ENCODE assay signal across 8 mouse cellular contexts in the genomic region with DNA sequence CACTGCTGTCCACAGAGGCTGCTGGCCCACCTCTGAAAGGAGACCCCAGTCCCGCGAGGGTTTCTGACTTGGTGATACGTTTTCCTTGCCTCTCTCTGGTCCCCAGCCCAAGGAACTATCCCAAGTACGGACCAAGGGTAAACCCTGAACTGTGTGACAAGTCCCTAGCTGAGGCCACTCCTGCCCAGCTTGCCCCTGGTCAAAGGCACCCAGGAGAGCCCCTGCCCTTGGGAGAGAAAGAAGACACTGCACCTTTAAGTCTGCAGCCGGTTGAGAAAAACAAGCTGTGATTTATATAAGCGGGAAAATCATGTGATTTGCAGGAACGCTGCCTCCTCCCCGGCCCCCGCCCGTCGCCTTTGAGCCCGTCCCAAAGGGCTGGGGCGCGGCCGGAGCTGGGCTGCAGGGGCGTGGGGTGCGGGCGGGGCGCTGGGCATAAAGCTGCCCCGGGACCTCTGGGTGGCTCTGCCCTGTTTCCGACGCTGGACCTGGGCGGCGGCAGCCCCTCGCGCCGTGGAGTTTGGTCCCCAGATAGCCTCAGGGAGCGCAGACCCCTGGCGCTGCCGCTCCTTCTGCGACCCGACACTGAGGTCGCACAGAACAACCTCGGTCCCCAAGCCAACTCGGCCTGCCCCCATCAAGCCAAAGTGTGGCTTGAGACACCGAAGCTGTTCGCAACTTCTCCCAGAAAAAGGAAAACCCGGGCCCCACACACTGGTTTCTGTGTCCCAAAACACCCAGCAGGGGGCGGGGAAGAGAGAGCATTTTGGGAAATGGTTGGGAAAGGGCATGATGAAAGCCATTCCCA. TPM values are rescaled to one million over a fixed set of nuclear protein-coding genes. Genes with fewer than 3 reads are reported as not detected.
A peak's percentile ranks its signal among the peaks of the same experiment; 100 is the strongest.
DNase-seq lines count a peak whose midpoint lies in the region; ATAC-seq and TF ChIP-seq lines count a peak whose summit lies in the region.

No protein-coding gene starts in this region.

- no peak for ATAC-seq in erythroblast, adult 5-6 weeks (replicated peaks; ENCODE audit: low FRiP score, poor library complexity, severe bottlenecking)
- peak; percentile 88 for ATAC-seq in intestine, postnatal 0 days
- ATAC-seq in megakaryocyte-erythroid progenitor cell, adult 5-6 weeks (replicated peaks; ENCODE audit: low FRiP score, low TSS enrichment, poor library complexity, severe bottlenecking) = 0 out of 2 replicates have a peak, but pooled peaks have one; percentile 36

- TF ChIP-seq POLR2A in small intestine, adult 2 months (IDR thresholded peaks at IDR 0.05; ENCODE audit: low read depth, low read length) = peak; percentile 53; the same call in 1 of the 2 replicates

- peak overlapping the region; percentile 86 for H3K4me2 ChIP-seq in intestine, postnatal 0 days (replicated peaks; ENCODE audit: low read depth)

- H3K4me3 ChIP-seq in erythroblast, embryonic 14.5 days (replicated peaks) = peak overlapping the region; percentile 44
- H3K4me3 ChIP-seq in intestine, postnatal 0 days (ENCODE audit: low read depth, low read length) = peak overlapping the region; percentile 46
- peak overlapping the region; percentile 70 for H3K4me3 ChIP-seq in small intestine, adult 2 months (ENCODE audit: low read depth, low read length)

- peak; percentile 91 for DNase-seq in embryo, embryonic 10.5 days (ENCODE audit: low spot score)
- DNase-seq in gastrocnemius, postnatal 36 days = peak; percentile 78 to 89
- peak; percentile 79 for DNase-seq in left cerebral cortex, postnatal 36 days (ENCODE audit: low spot score in 2 of 2)

- H3K27me3 ChIP-seq in erythroblast, embryonic 14.5 days (ENCODE audit: control insufficient read depth) = peaks cover 47% of the 10 kb centered on the region
- no peaks in the 10 kb centered on the region for H3K27me3 ChIP-seq in intestine, postnatal 0 days (replicated peaks; ENCODE audit: control insufficient read depth, insufficient read depth, low read length)
- no peaks in the 10 kb centered on the region for H3K27me3 ChIP-seq in small intestine, adult 2 months (ENCODE audit: control insufficient read depth, insufficient read depth, low read length)

- H3K36me3 ChIP-seq in erythroblast, embryonic 14.5 days (ENCODE audit: control insufficient read depth) = no peaks in the 10 kb centered on the region
- H3K36me3 ChIP-seq in intestine, postnatal 0 days (ENCODE audit: control insufficient read depth, insufficient read depth) = no peaks in the 10 kb centered on the region
- no peaks in the 10 kb centered on the region for H3K36me3 ChIP-seq in small intestine, adult 2 months (ENCODE audit: control insufficient read depth, insufficient read depth, low read length)

- H3K4me1 ChIP-seq in erythroblast, embryonic 14.5 days (ENCODE audit: control insufficient read depth) = no peaks in the 10 kb centered on the region; the same call in 1 of the 2 replicates
- H3K4me1 ChIP-seq in intestine, postnatal 0 days (replicated peaks; ENCODE audit: control insufficient read depth, insufficient read depth, low read length) = peaks cover 24% of the 10 kb centered on the region
- peaks cover 15% of the 10 kb centered on the region for H3K4me1 ChIP-seq in small intestine, adult 2 months (ENCODE audit: control insufficient read depth, insufficient read depth, insufficient read length, low read length)

- intact Hi-C loops in gastrocnemius, postnatal 36 days (cut with DNase I) = loop anchor here (2.0 kb wide), 2 partner anchors 51 to 63 kb away; a partner anchor contains a TSS
- intact Hi-C loops in left cerebral cortex, postnatal 36 days (cut with DNase I) = loop anchor here (1.0 kb wide), 1 partner anchor 50 kb away; a partner anchor contains a TSS

- peak overlapping the region; percentile 94 for H3K27ac ChIP-seq in intestine, postnatal 0 days (ENCODE audit: low read depth, low read length)
- peak overlapping the region; percentile 98 for H3K27ac ChIP-seq in small intestine, adult 2 months (ENCODE audit: insufficient read depth, low read depth, low read length)

- H3K9ac ChIP-seq in intestine, postnatal 0 days (ENCODE audit: low read depth, low read length) = peak overlapping the region; percentile 65

- H3K9me3 ChIP-seq in erythroblast, embryonic 14.5 days (ENCODE audit: control insufficient read depth, low read length) = no peaks in the 10 kb centered on the region
- no peaks in the 10 kb centered on the region for H3K9me3 ChIP-seq in intestine, postnatal 0 days (ENCODE audit: control insufficient read depth)

- TF ChIP-seq CTCF in intestine, postnatal 0 days (IDR thresholded peaks at IDR 0.05; ENCODE audit: low read depth) = peak; percentile 83
- TF ChIP-seq CTCF in small intestine, adult 2 months (IDR thresholded peaks at IDR 0.05; ENCODE audit: extremely low read depth, insufficient read length, insufficient replicate concordance, low read depth, low read length) = peak; percentile 65; the same call in 1 of the 2 replicates

- 1% methylated on average over 39 of the region's 39 CpGs for WGBS in intestine, postnatal 0 days
- 1% methylated on average over 37 of the region's 39 CpGs for WGBS in small intestine, adult 2 months

RNA-seq across cellular contexts. Expression of a gene that starts 27.1 kb away (rescaled TPM):
- 0.07 and 0.09 TPM in 2 replicates for polyA plus RNA-seq in erythroblast, embryonic 14.5 days (2012)
- 0.38 and 2.3 TPM in 2 replicates for total RNA-seq in erythroblast, adult 5-6 weeks (2015; ENCODE audit: low replicate concordance)
- total RNA-seq in erythroblast, adult 5-6 weeks (2017; ENCODE audit: low replicate concordance) = 0.09 and 0.98 TPM in 2 replicates
- 1 to 10 TPM; 1.3 to 1.7 TPM for total RNA-seq in gastrocnemius, postnatal 36 days (2021)
- polyA plus RNA-seq in intestine, postnatal 0 days (2015; fragmentation: Nextera tagmentation; extraction: Ambion mirVana) = 7.7 and 8.0 TPM in 2 replicates
- 1 to 10 TPM; 8.9 to 9.5 TPM for total RNA-seq in left cerebral cortex, postnatal 36 days (2021)
- total RNA-seq in megakaryocyte-erythroid progenitor cell, adult 5-6 weeks (2014; fragmentation: Nextera tagmentation) = 16.0 and 28.8 TPM in 2 replicates
- 5.8 and 16.2 TPM in 2 replicates for total RNA-seq in megakaryocyte-erythroid progenitor cell, adult 5-6 weeks (2017)
- polyA plus RNA-seq in small intestine, adult 2 months (2012; rRNA removed) = 3.6 and 6.3 TPM in 2 replicates

RNA-seq across cellular contexts. Expression of a gene that starts 50.3 kb away (rescaled TPM):
- polyA plus RNA-seq in erythroblast, embryonic 14.5 days (2012) = 2.2 and 3.4 TPM in 2 replicates
- 19.6 and 29.3 TPM in 2 replicates for total RNA-seq in erythroblast, adult 5-6 weeks (2015; ENCODE audit: low replicate concordance)
- 16.5 and 20.9 TPM in 2 replicates for total RNA-seq in erythroblast, adult 5-6 weeks (2017; ENCODE audit: low replicate concordance)
- 100 to 1,000 TPM in 1 of 2 experiments, 10 to 100 TPM in 1; 83.2 to 103 TPM for total RNA-seq in gastrocnemius, postnatal 36 days (2021)
- polyA plus RNA-seq in intestine, postnatal 0 days (2015; fragmentation: Nextera tagmentation; extraction: Ambion mirVana) = 43.1 and 46.7 TPM in 2 replicates
- total RNA-seq in left cerebral cortex, postnatal 36 days (2021) = 10 to 100 TPM; 72.0 to 74.1 TPM
- total RNA-seq in megakaryocyte-erythroid progenitor cell, adult 5-6 weeks (2014; fragmentation: Nextera tagmentation) = 54.7 and 56.7 TPM in 2 replicates
- 18.3 and 24.7 TPM in 2 replicates for total RNA-seq in megakaryocyte-erythroid progenitor cell, adult 5-6 weeks (2017)
- polyA plus RNA-seq in small intestine, adult 2 months (2012; rRNA removed) = 43.9 and 118 TPM in 2 replicates
